Mouse (Mus musculus) cerebellum, adult 2 months (tissue): ENCODE measurements at regions not wholly inside any gene's neighbourhood (a gene's known extent, or its start where the extent isn't known, plus 50 kb on each side); places are given as distances from the start of the nearest gene placed in this dataset.
"Not testable (repeated sequence)": the region's sequence is repeated elsewhere in the genome, so short reads cannot be mapped to it uniquely, and the experiment has no call there.

Source experiments
- CTCF ChIP-seq: fragments of 200-500 bp; IDR thresholded peaks from 2 replicates; pipeline ENCODE4 v1.5.1; 2011; ENCODE audit warnings: low read depth, mild to moderate bottlenecking, control low read depth, low read length, moderate library complexity, borderline replicate concordance; ENCODE audit not compliant: insufficient read depth
- POLR2A ChIP-seq: fragments of 200-500 bp; IDR thresholded peaks from 2 replicates; pipeline ENCODE4 v1.6.1; 2011; ENCODE audit warnings: low read length, control low read depth, borderline replicate concordance; ENCODE audit not compliant: insufficient read depth

DNA sequence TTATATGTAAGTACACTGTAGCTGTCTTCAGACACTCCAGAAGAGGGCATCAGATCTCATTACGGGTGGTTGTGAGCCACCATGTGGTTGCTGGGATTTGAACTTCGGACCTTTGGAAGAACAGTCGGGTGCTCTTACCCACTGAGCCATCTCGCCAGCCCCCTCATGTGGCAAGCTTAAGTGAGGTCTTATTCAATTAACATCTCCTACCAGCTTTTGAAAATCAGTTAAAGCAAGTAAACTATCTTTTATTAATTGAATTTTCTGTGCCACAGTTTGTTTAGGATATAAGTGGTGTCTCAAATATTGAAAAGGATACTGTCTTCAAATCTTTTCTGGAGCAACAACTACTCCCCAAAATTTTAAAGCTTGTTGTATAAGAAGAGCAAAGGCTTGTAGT, 138.0 kb upstream of the Ipo5 start:
- TF ChIP-seq CTCF, POLR2A: not testable (repeated sequence)
